Mouse (Mus musculus): Measurements from ENCODE around the gene Rnf214. TPM values are rescaled to one million over a fixed set of nuclear protein-coding genes. Genes with fewer than 3 reads are reported as not detected.

Rnf214 gene
- polyA plus RNA-seq, 1 experiment from 2014 or later = 36.4 TPM

DNA sequence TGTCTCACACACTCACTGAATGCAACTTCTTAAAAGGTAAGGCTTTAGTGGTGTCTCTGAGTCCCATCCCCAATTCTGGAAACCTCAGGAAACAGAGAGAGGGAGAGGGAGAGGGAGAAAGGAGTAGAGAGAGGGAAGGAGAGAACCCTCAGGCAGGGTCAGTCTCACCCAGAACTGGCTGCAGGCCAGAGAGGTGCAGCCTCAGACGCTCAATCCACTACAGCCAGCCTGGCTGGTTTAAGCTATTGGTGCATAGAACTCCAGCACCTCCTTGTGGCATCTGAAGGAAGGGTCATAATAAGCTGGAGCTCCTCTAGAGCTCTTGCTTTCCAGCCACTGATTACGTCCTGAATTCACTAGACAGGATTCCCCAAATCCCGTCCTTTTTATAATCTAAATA, 30.2 kb upstream of the Rnf214 start:
- Histone ChIP-seq H3K9me3 (replicated peaks; ENCODE audit: low read length) (no peaks in the 10 kb centered on the region), H3K36me3 (ENCODE audit: insufficient read depth, low read length) (peaks cover 19% of the 10 kb centered on the region), H3K27me3 (ENCODE audit: insufficient read depth, low read length) (no peaks in the 10 kb centered on the region), H3K9ac (ENCODE audit: low read depth, low read length) (no peak overlapping the region), H3K4me1 (replicated peaks; ENCODE audit: insufficient read depth, low read length) (0 out of 2 replicates have a peak, but pooled peaks cover 5% of the 10 kb centered on the region), H3K27ac (peak overlapping the region; percentile 15; the same call in 1 of the 2 replicates), H3K4me2 (ENCODE audit: low read length) (no peak overlapping the region), H3K4me3 (replicated peaks; ENCODE audit: low read depth, low read length) (no peak overlapping the region)
- TF ChIP-seq CTCF (IDR thresholded peaks at IDR 0.05; ENCODE audit: low read depth) = peak; percentile 86
- ATAC-seq (replicated peaks; ENCODE audit: low FRiP score, low read depth) (peak; percentile 63), DNase-seq (ENCODE audit: low spot score) (peak; percentile 87)
- WGBS = 20% methylated on average over 3 of the region's 3 CpGs

GRCm38 (mm10) chr9:45935628-45936210, 29.0 kb upstream of the Rnf214 start, which contains the start of gene Tagln:
Gene Tagln, minus strand, starts transcription at chr9:45936058.
- H3K36me3 ChIP-seq (ENCODE audit: insufficient read depth, low read length) = peaks cover 18% of the 10 kb centered on the region; the same call in 1 of the 2 replicates
- H3K4me3 ChIP-seq (replicated peaks; ENCODE audit: low read depth, low read length) = peak within 1 kb of the TSS; percentile 18
- H3K27ac ChIP-seq = peak within 1 kb of the TSS; percentile 15; the same call in 1 of the 2 replicates
- peak within 1 kb of the TSS; percentile 23; the same call in 1 of the 2 replicates for H3K9ac ChIP-seq (ENCODE audit: low read depth, low read length)
- 0 out of 2 replicates have a peak, but pooled peaks cover 5% of the 10 kb centered on the region for H3K4me1 ChIP-seq (replicated peaks; ENCODE audit: insufficient read depth, low read length)
- H3K27me3 ChIP-seq (ENCODE audit: insufficient read depth, low read length) = no peaks in the 10 kb centered on the region
- peak within 1 kb of the TSS; percentile 47 for H3K4me2 ChIP-seq (ENCODE audit: low read length)
- 6% methylated on average over 21 of the region's 21 CpGs for WGBS
- H3K9me3 ChIP-seq (replicated peaks; ENCODE audit: low read length) = no peaks in the 10 kb centered on the region
- no peak; the same call in 1 of the 2 replicates for TF ChIP-seq CTCF (IDR thresholded peaks at IDR 0.05; ENCODE audit: low read depth)
- ATAC-seq (replicated peaks; ENCODE audit: low FRiP score, low read depth) (peak; percentile 55; the same call in 1 of the 2 replicates), DNase-seq (ENCODE audit: low spot score) (peak; percentile 68)

DNA sequence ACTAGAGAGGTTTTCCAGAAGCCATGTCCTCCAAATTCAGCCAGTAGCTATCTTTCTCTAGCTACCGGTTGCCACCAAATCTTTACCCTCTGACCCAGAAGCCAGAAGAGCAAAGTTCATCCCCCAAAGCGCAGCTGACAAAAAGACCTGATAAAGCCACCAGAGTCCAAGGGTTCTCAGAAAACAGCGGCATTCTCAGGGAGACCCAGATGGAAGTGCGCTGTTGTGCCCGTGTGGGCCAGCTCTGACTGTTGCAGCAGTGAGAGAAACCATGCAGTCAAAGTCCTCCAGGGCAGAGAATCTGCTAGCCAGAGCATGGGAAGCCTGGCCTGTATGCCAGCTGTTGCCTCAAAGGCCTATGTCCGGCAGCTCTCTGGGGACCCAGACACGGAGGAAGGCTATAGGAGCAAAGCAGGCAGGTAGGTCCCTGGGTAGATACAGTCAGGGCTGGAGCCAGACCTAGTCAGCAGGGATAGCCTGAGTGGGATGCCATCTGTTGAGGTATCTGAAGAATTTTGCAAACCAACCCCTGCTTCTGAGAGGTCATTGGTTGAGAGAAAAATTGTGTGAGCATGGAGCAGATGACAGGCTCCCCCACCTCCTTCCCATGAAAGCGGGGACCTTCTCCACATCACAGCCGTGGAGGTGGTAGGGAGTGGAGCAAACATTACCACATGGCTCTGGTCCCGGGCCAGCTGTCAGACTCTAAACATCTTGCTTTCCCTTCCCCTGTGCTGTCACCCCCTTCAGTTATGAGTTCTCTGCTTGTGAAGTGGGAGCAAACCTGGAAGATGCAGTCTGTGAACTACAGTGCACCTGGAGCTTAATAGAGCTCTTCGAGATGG, 26.1 kb upstream of the Rnf214 start:
- Histone ChIP-seq H3K36me3 (ENCODE audit: insufficient read depth, low read length) (peaks cover 27% of the 10 kb centered on the region), H3K4me3 (replicated peaks; ENCODE audit: low read depth, low read length) (no peak overlapping the region), H3K4me1 (replicated peaks; ENCODE audit: insufficient read depth, low read length) (0 out of 2 replicates have a peak, but pooled peaks cover 5% of the 10 kb centered on the region), H3K9ac (ENCODE audit: low read depth, low read length) (no peak overlapping the region), H3K9me3 (replicated peaks; ENCODE audit: low read length) (no peaks in the 10 kb centered on the region), H3K27ac (no peak overlapping the region), H3K27me3 (ENCODE audit: insufficient read depth, low read length) (no peaks in the 10 kb centered on the region), H3K4me2 (ENCODE audit: low read length) (no peak overlapping the region)
- no peak for TF ChIP-seq CTCF (IDR thresholded peaks at IDR 0.05; ENCODE audit: low read depth)
- DNase-seq (ENCODE audit: low spot score) (peak; percentile 24), ATAC-seq (replicated peaks; ENCODE audit: low FRiP score, low read depth) (no peak)
- WGBS = 54% methylated on average over 11 of the region's 11 CpGs

DNA sequence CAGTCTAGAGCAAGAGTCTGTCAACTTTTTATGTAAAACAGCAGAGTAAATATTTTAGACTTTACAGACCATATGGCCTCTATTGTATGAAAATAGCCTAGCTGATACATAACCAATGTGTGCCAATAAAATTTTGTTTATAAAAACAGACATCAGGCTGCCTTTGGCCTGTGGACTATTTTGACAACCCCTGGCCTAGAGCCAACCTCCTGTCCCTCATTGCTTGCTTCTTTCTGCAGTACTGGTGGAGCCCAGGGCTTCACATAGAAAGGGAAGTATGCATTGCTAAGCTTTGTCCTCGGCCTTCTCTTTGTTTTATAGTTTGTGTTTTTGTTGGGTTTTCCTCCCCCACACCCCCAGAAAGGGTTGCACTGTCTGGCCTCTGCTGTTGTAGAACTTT, 25.2 kb upstream of the Rnf214 start:
- no peak for DNase-seq (ENCODE audit: low spot score)
- Histone ChIP-seq H3K4me2 (ENCODE audit: low read length) (no peak overlapping the region), H3K9me3 (replicated peaks; ENCODE audit: low read length) (no peaks in the 10 kb centered on the region), H3K9ac (ENCODE audit: low read depth, low read length) (no peak overlapping the region), H3K4me3 (replicated peaks; ENCODE audit: low read depth, low read length) (no peak overlapping the region), H3K27ac (no peak overlapping the region), H3K36me3 (ENCODE audit: insufficient read depth, low read length) (peaks cover 35% of the 10 kb centered on the region), H3K27me3 (ENCODE audit: insufficient read depth, low read length) (no peaks in the 10 kb centered on the region), H3K4me1 (replicated peaks; ENCODE audit: insufficient read depth, low read length) (0 out of 2 replicates have a peak, but pooled peaks cover 5% of the 10 kb centered on the region)
- ATAC-seq (replicated peaks; ENCODE audit: low FRiP score, low read depth) = no peak
- no peak for TF ChIP-seq CTCF (IDR thresholded peaks at IDR 0.05; ENCODE audit: low read depth)
- 19% methylated on average over 1 of the region's 1 CpGs for WGBS

- Histone ChIP-seq H3K9ac (ENCODE audit: low read depth, low read length) (no peak overlapping the region), H3K27me3 (ENCODE audit: insufficient read depth, low read length) (no peaks in the 10 kb centered on the region), H3K36me3 (ENCODE audit: insufficient read depth, low read length) (peaks cover 47% of the 10 kb centered on the region), H3K4me3 (replicated peaks; ENCODE audit: low read depth, low read length) (no peak overlapping the region), H3K4me2 (ENCODE audit: low read length) (no peak overlapping the region), H3K27ac (no peak overlapping the region), H3K9me3 (replicated peaks; ENCODE audit: low read length) (no peaks in the 10 kb centered on the region), H3K4me1 (replicated peaks; ENCODE audit: insufficient read depth, low read length) (no peaks in the 10 kb centered on the region)
- 81% methylated on average over 5 of the region's 5 CpGs for WGBS
- ATAC-seq (replicated peaks; ENCODE audit: low FRiP score, low read depth) = no peak
- no peak for DNase-seq (ENCODE audit: low spot score)
- TF ChIP-seq CTCF (IDR thresholded peaks at IDR 0.05; ENCODE audit: low read depth) = no peak
Observed at GRCm38 (mm10) chr9:45929285-45929684, 22.6 kb upstream of the Rnf214 start.

GRCm38 (mm10) chr9:45919895-45920294, 13.2 kb upstream of the Rnf214 start:
- ATAC-seq (replicated peaks; ENCODE audit: low FRiP score, low read depth) (no peak), DNase-seq (ENCODE audit: low spot score) (peak; percentile 29)
- no peak overlapping the region for H3K9ac ChIP-seq (ENCODE audit: low read depth, low read length)
- 87% methylated on average over 1 of the region's 1 CpGs for WGBS
- peaks cover 53% of the 10 kb centered on the region for H3K36me3 ChIP-seq (ENCODE audit: insufficient read depth, low read length)
- H3K27ac ChIP-seq = no peak overlapping the region
- H3K27me3 ChIP-seq (ENCODE audit: insufficient read depth, low read length) = no peaks in the 10 kb centered on the region
- H3K4me3 ChIP-seq (replicated peaks; ENCODE audit: low read depth, low read length) = no peak overlapping the region
- H3K9me3 ChIP-seq (replicated peaks; ENCODE audit: low read length) = no peaks in the 10 kb centered on the region
- no peak overlapping the region for H3K4me2 ChIP-seq (ENCODE audit: low read length)
- no peaks in the 10 kb centered on the region for H3K4me1 ChIP-seq (replicated peaks; ENCODE audit: insufficient read depth, low read length)
- TF ChIP-seq CTCF (IDR thresholded peaks at IDR 0.05; ENCODE audit: low read depth) = no peak

Measured in kidney, postnatal 0 days (tissue).